Mouse (Mus musculus) adrenal gland (tissue): ENCODE results near the gene Slc16a10.

Experiments
- intact Hi-C: fragments of 180-260 bp; cut with DNase I; formaldehyde crosslinking; loops from one replicate; pipeline ENCODE4 v1.15.1; 2025
- long read RNA-seq, 2 experiments: library from polyadenylated mRNA; unstranded; transcript quantifications; one replicate each; pipeline ENCODE4 v2.0.0; 2020; ENCODE audit warnings: borderline replicate concordance in 1 of 2; ENCODE audit not compliant: insufficient replicate concordance in 1 of 2

The Slc16a10 gene
- long read RNA-seq, experiment 1, full-length matches to known transcripts = 1 of 11 reads
- long read RNA-seq, experiment 1, partial matches to known transcripts = 0 of 11 reads
- long read RNA-seq, experiment 1, other reads (novel, unspliced or antisense) = 10 of 11 reads
- long read RNA-seq, experiment 2, partial matches to known transcripts = 1 of 4 reads
- long read RNA-seq, experiment 2, other reads (novel, unspliced or antisense) = 3 of 4 reads

GRCm38 (mm10) chr10:40141864-40142523 lies at the start of gene Slc16a10:
TSS of gene Slc16a10 (minus strand) at chr10:40142258.
- intact Hi-C loops = no loop called here

GRCm38 (mm10) chr10:40191338-40191979 lies 49.4 kb upstream of the Slc16a10 start:
- intact Hi-C loops = no loop called here

- intact Hi-C loops = no loop called here
Observed at GRCm38 (mm10) chr10:40190871-40191270, 48.8 kb upstream of the Slc16a10 start.

GRCm38 (mm10) chr10:40189689-40190088 lies 47.6 kb upstream of the Slc16a10 start:
- intact Hi-C loops = no loop called here

GRCm38 (mm10) chr10:40188831-40189230 lies 46.8 kb upstream of the Slc16a10 start:
- intact Hi-C loops = no loop called here

DNA sequence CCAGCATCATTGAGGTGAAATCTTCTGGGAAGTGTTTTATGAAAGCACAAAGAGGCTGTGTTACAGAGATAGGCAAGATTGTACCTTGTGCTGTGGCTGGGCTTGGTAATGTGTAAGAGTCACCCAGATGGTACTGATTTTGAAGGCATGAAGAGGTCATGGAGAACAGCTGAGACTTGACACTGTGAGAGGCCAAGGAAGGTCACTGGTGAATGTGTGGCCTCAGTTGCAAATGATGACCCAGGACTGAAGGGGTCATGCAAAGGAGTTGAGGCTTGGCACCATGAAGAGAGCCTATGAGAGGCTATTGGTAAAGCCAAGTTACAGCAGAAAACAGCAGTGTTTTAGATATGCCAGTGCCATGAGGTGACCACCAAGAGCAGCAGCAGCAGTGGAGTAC lies 43.9 kb upstream of the Slc16a10 start:
- intact Hi-C loops = no loop called here

- intact Hi-C loops = no loop called here
Observed at GRCm38 (mm10) chr10:40180011-40180410, 38.0 kb upstream of the Slc16a10 start.

GRCm38 (mm10) chr10:40179142-40179541 lies 37.1 kb upstream of the Slc16a10 start:
- intact Hi-C loops = no loop called here

DNA sequence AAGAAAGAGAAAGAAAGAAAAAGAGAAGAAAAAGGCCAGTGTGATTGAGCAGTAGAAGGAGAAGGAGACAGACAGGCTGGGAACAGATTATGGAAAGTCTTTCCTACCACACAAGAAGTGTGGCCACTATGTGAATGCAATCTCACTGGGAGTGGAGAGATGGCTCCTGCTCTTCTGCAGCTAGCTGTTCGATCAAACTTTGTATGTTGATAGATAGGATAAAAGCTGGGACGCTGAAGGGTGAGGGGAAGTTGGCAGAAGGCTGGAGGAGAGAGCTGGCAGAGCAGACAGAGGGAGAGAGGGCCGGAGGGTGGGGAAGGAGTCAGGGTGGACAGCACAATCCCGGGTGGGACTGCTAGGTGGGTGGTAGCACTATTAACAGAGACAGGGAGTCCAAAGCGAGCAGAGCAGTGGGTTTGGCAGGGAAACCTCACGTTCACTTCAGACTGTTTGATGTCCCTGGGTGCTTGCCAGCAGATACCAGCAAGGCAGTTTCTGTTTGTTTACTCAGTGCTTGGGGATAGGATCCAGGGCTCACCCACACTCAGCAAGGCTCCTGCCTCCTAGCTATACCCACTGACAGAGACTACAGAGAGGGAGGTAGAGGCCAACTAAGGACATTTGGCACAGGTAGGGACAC lies 35.4 kb upstream of the Slc16a10 start:
- intact Hi-C loops = no loop called here

DNA sequence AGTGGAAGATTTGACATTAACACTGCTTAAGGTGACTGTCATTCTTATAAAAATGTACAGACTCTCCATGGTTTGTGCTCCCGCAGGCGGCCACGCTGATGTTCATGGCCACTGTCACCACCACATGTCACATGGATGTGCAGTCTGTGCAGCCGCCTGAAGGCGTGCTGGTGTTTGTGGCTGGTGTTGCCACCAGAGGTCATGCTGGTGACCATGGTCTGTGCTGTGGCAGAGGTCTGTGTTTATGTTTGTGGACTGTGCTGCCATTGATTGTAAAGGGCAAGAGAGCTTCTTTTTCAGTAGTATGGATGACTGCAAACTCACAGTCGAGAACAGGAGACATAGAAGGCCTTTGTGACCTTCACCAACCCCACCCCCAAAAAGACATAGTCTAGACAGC lies 30.1 kb upstream of the Slc16a10 start:
- intact Hi-C loops = no loop called here

DNA sequence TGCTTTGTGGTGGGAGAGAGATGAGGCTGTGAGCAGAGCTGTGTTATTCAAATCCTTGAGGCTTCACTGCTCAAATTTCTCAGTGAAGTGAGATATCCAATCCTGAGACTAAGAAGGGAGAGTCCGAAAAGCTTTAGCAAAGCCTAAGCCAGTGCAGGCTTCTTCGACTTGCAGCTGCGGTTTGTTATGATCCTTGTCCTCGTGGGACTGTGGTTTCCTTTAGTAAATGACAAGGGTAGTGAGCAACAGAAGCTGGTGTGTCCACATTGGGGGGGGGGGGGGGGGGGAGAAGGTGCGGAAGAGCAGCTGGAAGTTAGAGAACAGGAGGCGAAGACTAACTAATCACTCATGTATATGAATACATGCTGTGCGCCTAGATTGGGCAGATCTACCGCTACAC lies 29.2 kb upstream of the Slc16a10 start:
- intact Hi-C loops = no loop called here

- intact Hi-C loops = no loop called here
Observed at GRCm38 (mm10) chr10:40170141-40170558, 28.1 kb upstream of the Slc16a10 start.

DNA sequence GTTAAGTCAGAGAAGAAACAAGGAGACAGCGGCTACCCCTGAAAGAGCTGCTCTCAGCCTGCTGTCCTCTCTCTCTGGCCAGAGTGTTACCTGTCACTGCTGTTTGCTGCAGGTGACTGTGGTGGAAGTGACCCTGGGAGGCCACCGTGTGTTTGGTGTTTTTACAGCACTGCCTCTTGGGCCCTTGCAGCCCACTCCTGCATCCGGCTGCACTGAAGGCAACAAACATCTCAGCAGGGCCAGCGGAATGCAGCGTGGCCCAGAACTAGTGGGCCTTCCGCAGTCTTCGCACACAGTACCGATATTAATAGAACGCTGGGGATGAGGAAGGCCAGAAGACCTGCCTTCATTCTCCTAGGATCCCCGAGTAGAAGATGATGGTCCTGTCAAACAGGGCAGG lies 27.5 kb upstream of the Slc16a10 start:
- intact Hi-C loops = no loop called here

- intact Hi-C loops = no loop called here
Observed at GRCm38 (mm10) chr10:40169088-40169487, 27.0 kb upstream of the Slc16a10 start.

DNA sequence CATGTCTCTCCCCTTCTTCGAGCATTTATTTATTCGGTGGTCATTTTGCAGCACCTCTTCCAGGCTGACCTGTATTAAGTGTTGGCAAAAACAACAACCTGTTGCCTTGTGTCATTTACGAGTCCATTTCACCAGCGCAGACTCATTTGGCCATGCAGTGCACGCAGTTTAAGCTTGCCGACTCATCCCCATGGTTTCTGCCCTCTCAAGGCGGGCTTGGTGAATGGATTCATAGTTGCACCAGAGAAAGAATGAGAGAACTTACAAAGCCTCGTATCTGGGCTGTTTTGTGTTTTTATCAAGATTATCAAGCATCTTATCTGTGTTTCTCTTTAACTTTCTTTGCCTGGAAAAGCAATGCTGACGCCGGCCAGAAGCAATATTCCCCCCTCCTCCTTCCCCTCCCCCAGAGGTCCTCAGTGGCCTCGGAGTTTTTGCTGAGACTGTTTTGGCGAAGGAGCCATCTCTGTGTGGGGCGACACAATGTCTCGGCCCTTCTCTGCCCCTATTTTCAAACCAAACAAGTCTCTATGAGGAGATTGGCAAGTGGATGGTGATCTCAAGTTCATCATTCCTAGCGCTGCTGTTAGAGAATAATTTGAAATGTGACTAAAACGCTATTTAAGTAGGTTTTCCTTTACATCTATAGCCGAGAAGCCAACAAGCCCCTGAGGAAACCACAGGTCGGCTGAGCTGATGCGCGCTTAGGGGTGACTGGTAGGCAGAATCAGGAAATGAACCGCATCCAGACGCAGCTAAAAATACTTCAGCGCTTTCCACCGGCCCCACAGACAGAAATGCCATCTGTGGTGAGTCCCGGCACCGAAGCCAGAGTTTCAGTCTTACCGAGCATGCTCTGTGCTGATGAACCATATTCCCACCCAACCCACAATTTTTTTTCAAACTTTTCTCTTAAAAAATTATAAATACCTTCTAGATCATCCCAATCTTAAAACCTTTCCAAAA lies 22.6 kb upstream of the Slc16a10 start:
- intact Hi-C loops = no loop called here

GRCm38 (mm10) chr10:40163914-40164313 lies 21.9 kb upstream of the Slc16a10 start:
- intact Hi-C loops = no loop called here

DNA sequence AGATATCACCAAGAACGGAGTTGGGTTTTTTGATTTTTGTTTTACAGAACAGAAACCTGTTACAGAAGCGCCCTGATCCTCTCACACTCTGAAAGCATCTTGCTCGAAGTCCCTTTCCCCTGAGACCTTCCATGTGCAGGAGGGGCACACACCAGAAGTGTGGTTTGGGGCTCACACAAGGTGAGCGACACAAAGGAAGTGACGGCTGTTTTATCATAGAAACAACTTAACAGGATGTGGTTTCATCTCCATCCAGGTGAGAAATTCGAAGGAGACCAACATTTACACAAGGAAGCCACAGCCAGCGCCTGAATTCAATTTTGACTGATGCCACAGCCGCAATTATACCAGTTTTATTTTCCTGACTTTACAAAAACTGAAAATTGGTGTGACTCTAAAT lies 21.3 kb upstream of the Slc16a10 start:
- intact Hi-C loops = no loop called here

GRCm38 (mm10) chr10:40161701-40162255 lies 19.7 kb upstream of the Slc16a10 start:
- intact Hi-C loops = no loop called here

DNA sequence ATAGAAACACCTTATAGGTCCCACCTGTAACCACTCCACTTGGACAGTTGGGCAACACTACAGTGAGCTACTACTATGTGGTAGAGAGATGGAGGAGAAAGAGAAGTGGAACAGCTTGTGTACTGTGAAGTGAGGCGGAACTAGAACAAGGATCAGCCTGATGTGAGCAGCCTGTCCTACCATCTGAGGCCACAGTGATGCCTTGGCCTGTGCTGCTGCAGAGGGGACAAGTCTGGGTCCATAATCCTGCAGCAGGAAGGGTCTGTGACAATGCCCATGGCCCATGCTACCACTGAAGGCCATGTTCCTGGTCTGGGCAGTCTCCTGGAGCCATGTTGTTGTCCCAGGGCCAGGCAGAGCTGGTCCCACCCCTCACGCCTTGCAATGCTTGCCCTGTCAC lies 19.2 kb upstream of the Slc16a10 start:
- intact Hi-C loops = no loop called here

DNA sequence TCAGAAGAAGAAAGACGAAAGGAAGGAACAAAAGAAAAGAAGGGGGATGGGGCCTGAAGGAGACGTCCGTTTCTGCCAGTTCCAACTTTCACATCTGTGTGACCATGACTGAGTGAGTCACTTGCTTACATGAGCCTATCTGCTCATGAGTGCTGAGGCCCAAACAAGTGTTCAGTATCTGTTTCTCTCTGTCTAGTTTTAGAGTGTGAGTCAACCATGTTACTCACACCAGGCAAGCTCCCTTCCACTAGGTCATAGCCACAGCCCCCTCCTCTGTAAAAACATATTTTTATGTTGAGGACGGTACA lies 10.4 kb upstream of the Slc16a10 start:
- intact Hi-C loops = no loop called here
